Mouse (Mus musculus): ENCODE measurements around the gene Bod1l. TPM values are rescaled to one million over a fixed set of nuclear protein-coding genes. Genes with fewer than 3 reads are reported as not detected.

Gene Bod1l
- polyA plus RNA-seq, 1 experiment: 4.8 TPM

DNA sequence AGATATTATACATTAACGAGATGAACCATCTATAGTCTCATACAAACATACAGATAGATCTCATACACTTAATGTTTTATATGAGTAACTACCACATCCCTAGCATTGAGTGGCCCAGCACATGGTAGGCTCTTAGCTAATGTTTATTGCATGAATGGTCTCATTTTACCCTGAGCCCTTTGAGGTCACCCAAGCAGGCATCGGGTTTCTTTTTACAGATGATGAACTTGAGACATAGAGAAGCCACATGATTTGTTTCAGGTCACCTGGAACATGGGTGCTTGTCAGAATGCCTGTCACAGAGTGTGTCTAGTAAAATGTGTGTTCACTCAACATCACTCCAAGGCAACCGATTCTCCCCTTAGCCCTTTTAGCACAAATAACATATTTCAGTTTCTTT lies 68.8 kb downstream of the Bod1l start:
- no peak for TF ChIP-seq CTCF (IDR thresholded peaks at IDR 0.05; ENCODE audit: insufficient read depth, low read length)
- H3K4me1 ChIP-seq (ENCODE audit: control insufficient read depth, insufficient read depth, low read length): no peaks in the 10 kb centered on the region
- 54% methylated on average over 3 of the region's 3 CpGs for WGBS
- H3K4me3 ChIP-seq (replicated peaks; ENCODE audit: extremely low read depth, low read depth, low read length): no peak overlapping the region
- no peak for DNase-seq

DNA sequence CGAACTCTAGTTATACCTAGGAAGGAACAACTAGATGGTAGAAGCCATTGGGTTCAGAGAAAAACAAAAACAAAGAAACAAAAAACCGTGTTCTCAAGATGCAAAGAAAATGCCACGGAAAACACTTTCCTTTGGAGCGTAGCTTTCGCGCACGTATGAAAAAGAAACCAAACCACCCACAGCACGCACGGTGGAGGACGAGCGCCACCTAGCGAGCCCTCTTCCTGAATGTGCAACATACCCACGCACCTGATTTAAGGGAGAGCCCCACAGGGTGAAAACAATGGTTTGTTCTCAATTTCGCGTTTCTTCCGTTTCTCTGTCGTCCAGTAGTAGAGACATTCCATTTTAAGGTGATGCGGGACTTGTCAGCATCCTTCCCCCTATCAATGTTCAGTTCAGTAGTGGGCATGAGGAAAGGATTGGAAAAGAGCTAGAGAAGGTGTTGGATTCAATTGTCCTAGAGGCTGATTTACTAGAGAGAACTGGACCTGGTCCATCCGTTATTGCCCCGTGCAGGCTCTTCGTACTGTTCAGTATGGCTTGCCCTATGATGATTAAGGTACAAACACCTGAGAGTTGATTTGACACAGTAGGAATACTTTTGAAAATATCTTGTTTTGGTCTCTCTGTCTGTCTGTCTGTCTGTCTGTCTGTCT lies 75.6 kb downstream of the Bod1l start:
- H3K4me1 ChIP-seq (ENCODE audit: control insufficient read depth, insufficient read depth, low read length): peaks cover 6% of the 10 kb centered on the region
- peak overlapping the region; percentile 54 for H3K4me3 ChIP-seq (replicated peaks; ENCODE audit: extremely low read depth, low read depth, low read length)
- peak; percentile 99 for TF ChIP-seq CTCF (IDR thresholded peaks at IDR 0.05; ENCODE audit: insufficient read depth, low read length)
- TF ChIP-seq POLR2A (IDR thresholded peaks at IDR 0.05; ENCODE audit: borderline replicate concordance, extremely low read depth, low read depth, low read length): no peak
- WGBS: 5% methylated on average over 21 of the region's 21 CpGs
- peak; percentile 86 for DNase-seq

DNA sequence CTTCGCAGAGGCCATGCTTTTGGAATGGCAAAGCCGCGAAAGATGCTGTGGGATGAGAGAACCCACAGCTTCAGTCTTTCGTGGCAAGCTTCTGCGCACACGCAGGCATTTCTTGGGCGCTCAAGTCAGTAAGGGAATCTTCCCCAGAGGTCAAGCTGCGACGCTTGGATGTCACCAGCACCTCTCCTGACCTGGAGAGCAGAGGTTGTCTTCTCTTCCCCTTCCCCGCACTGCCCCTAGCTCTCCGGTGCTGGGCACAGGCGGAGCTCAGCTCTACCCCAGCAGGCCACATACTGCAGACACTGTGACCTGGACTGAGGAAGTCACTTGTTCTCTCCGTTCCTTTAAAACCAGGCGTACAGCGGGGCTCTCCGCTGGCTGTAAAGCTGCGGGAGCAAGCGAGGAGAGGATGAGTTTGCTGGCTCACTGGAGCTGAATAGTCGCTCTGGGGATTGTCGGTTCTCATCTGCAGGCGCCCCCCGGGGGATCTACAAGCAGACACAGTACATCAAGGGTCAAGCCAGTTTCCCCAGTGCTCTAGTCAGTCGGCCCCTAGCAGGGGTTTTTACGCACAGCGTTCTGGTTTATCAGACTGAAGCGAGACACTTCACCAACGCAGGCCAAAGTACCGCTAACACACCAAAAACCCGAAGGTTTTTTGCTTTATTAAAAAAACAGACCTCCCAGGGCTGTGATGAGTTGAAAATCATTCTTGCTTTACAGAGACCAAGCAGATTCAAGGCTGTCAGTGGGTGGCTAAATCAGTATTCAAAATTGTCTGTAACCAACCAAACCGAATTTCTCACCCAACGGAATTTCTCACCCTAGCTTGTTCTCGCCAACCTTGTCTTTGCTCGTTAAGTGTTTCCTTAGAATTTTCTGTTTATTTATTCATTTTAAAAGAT lies 76.6 kb downstream of the Bod1l start:
- DNase-seq: no peak
- Histone ChIP-seq H3K4me1 (ENCODE audit: control insufficient read depth, insufficient read depth, low read length) (peaks cover 6% of the 10 kb centered on the region), H3K4me3 (replicated peaks; ENCODE audit: extremely low read depth, low read depth, low read length) (no peak overlapping the region)
- 13% methylated on average over 33 of the region's 33 CpGs for WGBS
- TF ChIP-seq POLR2A (IDR thresholded peaks at IDR 0.05; ENCODE audit: borderline replicate concordance, extremely low read depth, low read depth, low read length): no peak
- no peak for TF ChIP-seq CTCF (IDR thresholded peaks at IDR 0.05; ENCODE audit: insufficient read depth, low read length)

DNA sequence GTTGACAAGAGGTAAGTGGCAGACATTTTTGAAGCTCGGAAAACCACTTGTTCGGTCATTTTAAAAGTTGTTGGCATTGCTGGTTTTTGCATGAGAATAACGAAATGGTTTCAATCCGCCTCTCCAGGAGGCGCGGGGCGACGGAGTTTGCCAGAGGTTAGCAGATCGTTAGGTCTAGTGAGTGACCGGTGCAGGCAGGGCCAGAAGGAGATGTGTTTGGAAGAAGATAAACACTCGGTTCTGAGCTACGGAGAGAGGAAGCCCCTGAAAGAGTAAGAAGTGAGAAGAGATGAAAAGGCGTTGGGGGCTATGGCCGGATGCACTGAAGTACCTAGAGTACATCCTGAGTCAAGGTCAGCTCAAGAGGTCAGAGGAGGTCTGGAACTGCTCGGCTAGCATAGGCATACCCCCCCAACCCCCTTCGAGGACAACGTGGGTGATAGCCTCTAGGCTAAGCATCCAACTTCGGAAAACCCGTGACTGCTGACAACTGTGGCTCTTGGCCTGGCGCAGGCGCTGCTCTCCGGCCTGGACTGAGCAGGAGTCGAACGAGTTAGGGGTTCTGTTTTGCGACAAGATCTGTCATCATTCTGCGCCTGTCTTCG lies 77.6 kb downstream of the Bod1l start:
- H3K4me1 ChIP-seq (ENCODE audit: control insufficient read depth, insufficient read depth, low read length): peaks cover 6% of the 10 kb centered on the region
- no peak for DNase-seq
- TF ChIP-seq POLR2A (IDR thresholded peaks at IDR 0.05; ENCODE audit: borderline replicate concordance, extremely low read depth, low read depth, low read length) (no peak), CTCF (IDR thresholded peaks at IDR 0.05; ENCODE audit: insufficient read depth, low read length) (no peak)
- no peak overlapping the region for H3K4me3 ChIP-seq (replicated peaks; ENCODE audit: extremely low read depth, low read depth, low read length)
- 5% methylated on average over 27 of the region's 27 CpGs for WGBS

DNA sequence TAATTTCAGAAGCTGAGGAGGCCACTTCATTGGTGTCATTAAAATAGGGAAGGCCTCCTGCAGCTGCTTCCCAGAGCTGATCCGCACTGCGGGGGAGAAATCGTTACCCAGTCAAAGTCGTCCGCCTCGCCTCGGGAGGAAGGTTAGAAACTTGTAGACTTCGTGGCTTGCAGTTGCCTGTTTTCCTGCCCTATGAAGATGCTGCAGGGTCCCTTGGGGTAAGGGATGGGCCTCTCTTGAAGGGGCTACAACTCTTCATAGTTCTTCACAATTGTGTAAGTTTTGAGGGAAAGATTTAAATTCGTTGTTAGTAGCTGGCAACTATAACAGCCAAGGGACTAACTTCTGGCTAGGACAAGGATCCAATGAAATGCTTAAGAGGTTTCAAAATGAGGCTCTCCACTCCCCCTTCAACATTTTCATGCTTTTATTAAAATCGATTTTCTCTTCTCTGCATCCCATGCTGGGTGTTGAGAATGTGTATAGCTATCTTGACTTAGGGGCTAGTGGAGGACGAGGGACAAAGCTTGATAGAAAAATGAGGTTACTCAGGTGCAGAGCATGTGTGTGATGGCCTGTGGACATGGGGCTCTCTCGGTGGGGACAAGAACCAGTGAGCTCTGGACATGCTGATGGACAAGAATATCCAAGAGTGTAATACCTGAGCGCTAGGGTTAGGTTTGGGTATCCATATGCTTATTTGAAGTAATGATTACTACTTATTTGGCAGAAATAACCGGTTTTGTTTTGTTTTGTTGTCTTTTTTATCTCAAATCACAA lies 78.3 kb downstream of the Bod1l start:
- Histone ChIP-seq H3K4me3 (replicated peaks; ENCODE audit: extremely low read depth, low read depth, low read length) (no peak overlapping the region), H3K4me1 (ENCODE audit: control insufficient read depth, insufficient read depth, low read length) (peaks cover 6% of the 10 kb centered on the region)
- TF ChIP-seq POLR2A (IDR thresholded peaks at IDR 0.05; ENCODE audit: borderline replicate concordance, extremely low read depth, low read depth, low read length) (no peak), CTCF (IDR thresholded peaks at IDR 0.05; ENCODE audit: insufficient read depth, low read length) (no peak)
- DNase-seq: no peak
- WGBS: 7% methylated on average over 14 of the region's 14 CpGs

DNA sequence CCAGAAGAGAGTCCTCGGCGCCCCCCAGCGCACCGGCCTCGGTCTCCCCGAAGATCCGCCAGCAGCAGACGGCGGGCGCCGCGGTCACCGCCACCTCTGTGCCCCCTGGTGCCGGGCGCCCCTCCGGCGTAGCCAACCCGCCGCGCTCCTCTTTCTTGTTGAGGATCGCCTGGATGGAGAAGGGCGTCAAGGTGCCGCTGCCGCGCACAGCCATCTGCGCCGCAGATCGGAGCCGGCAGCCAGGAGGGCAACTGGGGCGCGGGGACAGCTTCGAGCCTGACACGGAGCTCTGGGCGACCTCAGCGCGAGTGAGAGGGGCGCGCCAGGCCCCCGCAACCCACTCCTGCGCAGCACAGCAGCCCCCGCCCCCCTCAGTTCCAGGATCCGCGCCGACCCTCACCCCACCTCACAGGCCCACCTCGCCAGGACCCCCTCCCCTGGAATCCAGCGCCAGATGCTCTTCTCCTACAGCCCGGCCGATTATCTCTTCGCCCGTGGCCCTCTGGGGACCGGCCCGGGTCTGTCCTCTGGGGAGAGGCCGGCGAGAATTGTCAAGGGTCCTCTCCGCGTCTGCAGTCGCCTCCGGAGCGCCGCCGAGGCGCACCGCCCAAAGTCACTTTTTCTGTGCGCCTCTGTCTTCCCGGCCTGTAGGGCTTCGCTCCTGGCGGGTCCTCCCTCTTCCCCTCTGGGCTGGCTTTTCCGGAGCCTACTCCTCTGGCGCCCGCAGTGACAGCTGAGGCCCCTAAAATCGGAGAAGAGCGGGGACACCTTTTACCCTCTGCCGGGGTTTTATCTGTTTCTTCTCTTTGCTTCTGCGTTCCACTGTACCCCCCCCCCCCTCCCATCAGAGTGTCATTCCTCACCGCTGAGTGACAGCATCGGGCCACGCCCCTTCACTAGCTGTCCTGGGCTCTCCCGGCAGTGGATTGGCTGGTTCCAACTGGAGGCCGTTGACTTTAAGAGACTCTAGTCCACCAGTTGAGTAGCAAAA lies 80.1 kb downstream of the Bod1l start, which contains the start of gene Nkx3-2:
Nkx3-2 (minus strand) TSS at position 771 of the 991 bp plus-strand sequence.
- H3K4me1 ChIP-seq (ENCODE audit: control insufficient read depth, insufficient read depth, low read length): peaks cover 6% of the 10 kb centered on the region
- no peak for TF ChIP-seq CTCF (IDR thresholded peaks at IDR 0.05; ENCODE audit: insufficient read depth, low read length)
- H3K4me3 ChIP-seq (replicated peaks; ENCODE audit: extremely low read depth, low read depth, low read length): no peak within 1 kb of the TSS
- no peak for DNase-seq
- under 1% methylated on average over 79 of the region's 79 CpGs for WGBS

DNA sequence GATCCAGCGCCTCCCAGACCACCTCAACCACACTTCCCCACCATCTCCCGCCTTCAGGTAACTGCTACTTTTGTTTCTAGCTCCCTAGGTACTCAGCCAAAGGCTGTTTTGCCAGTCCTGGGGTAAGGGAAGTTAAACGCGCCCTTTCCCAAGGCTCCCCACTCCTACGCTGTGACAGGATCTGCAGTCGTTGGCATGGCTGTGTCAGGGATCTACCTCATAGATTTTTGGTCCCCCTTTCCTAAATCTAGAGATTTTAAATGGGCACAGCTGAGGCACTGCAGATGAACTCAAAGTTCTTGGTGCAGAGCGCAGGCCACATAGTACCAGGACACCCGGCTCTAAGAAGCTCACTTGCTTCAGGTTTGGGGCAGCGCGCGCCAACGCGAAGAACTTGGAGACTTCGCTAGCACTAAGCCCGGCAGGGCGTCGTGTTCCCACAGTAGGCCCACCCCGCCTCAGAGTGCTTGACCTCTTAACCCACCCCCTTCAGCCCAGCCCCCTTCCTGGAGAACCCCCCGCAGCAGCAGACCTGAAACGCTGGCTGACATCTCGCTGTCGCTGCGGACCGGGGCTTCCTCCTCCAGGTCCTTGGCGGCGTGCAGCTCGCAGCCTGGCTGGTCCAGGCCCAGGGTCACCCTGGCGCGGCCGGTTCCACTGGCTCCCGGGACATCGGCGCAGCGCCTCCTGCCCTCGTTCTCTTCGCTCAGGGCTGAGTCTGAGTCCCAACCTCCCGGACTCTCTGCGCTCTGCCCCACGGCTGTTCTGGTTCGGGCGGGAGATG lies 81.0 kb downstream of the Bod1l start:
- WGBS: 4% methylated on average over 41 of the region's 41 CpGs
- no peak for TF ChIP-seq CTCF (IDR thresholded peaks at IDR 0.05; ENCODE audit: insufficient read depth, low read length)
- no peak for TF ChIP-seq POLR2A (IDR thresholded peaks at IDR 0.05; ENCODE audit: borderline replicate concordance, extremely low read depth, low read depth, low read length)
- peaks cover 6% of the 10 kb centered on the region for H3K4me1 ChIP-seq (ENCODE audit: control insufficient read depth, insufficient read depth, low read length)
- no peak overlapping the region for H3K4me3 ChIP-seq (replicated peaks; ENCODE audit: extremely low read depth, low read depth, low read length)
- DNase-seq: no peak
